ENCODE assay signal across 28 mouse cellular contexts in genomic region chr3:51127875-51128274, GRCm38 (mm10).
"Had no signal": no experiment of that assay in that cellular context is flagged by ENCODE, and none has a peak within 500 bp of the region (broad histone marks: within the 10 kb centered on the region; RNA-seq: fewer than 3 reads in every experiment).

No protein-coding gene starts in this region.

- H3K27ac ChIP-seq: gastrocnemius, adult 2 months; heart, adult 2 months; hindbrain, embryonic 10.5 days; hindbrain, embryonic 13.5 days; hindbrain, embryonic 15.5 days; hindbrain, postnatal 0 days; kidney, embryonic 15.5 days; kidney, postnatal 0 days; limb, embryonic 10.5 days; limb, embryonic 12.5 days; liver, embryonic 13.5 days; liver, embryonic 15.5 days had no signal

- H3K9me3 ChIP-seq: heart, embryonic 12.5 days; hindbrain, embryonic 10.5 days; hindbrain, embryonic 13.5 days; hindbrain, embryonic 15.5 days; kidney, embryonic 15.5 days; limb, embryonic 10.5 days; limb, embryonic 12.5 days; liver, embryonic 13.5 days; liver, embryonic 15.5 days had no signal

- H3K27me3 ChIP-seq: heart, embryonic 12.5 days; hindbrain, embryonic 13.5 days; hindbrain, embryonic 15.5 days; kidney, embryonic 15.5 days; limb, embryonic 12.5 days; liver, embryonic 13.5 days; liver, embryonic 15.5 days had no signal

- DNase-seq: gastrocnemius, adult 2 months; gastrocnemius, postnatal 10 days; gastrocnemius, postnatal 25 days; heart, adult 11 months; heart, adult 2 months; heart, postnatal 10 days; heart, postnatal 4 days; kidney, adult 11 months; kidney, adult 2 months; kidney, adult 9 months; kidney, postnatal 14 days; kidney, postnatal 36 days; layer of hippocampus, adult 9-11 months; layer of hippocampus, postnatal 36 days; liver; liver, embryonic 13.5 days; liver, postnatal 0 days had no signal

- H3K36me3 ChIP-seq: heart, embryonic 12.5 days; hindbrain, embryonic 10.5 days; hindbrain, embryonic 13.5 days; hindbrain, embryonic 15.5 days; kidney, embryonic 15.5 days; limb, embryonic 10.5 days; limb, embryonic 12.5 days; liver, embryonic 13.5 days; liver, embryonic 15.5 days had no signal

- ATAC-seq: hindbrain, postnatal 0 days; liver, postnatal 0 days had no signal

- H3K9ac ChIP-seq: heart, embryonic 12.5 days; hindbrain, embryonic 13.5 days; hindbrain, embryonic 15.5 days; kidney, embryonic 15.5 days; limb, embryonic 12.5 days; liver, embryonic 13.5 days; liver, embryonic 15.5 days; liver, postnatal 0 days had no signal

- H3K4me3 ChIP-seq: gastrocnemius, adult 2 months; heart, adult 2 months; heart, embryonic 12.5 days; hindbrain, embryonic 10.5 days; hindbrain, embryonic 13.5 days; hindbrain, embryonic 15.5 days; kidney, embryonic 15.5 days; limb, embryonic 10.5 days; limb, embryonic 12.5 days; liver, embryonic 13.5 days; liver, embryonic 15.5 days had no signal

- H3K4me2 ChIP-seq: heart, embryonic 12.5 days; hindbrain, embryonic 13.5 days; hindbrain, embryonic 15.5 days; kidney, embryonic 15.5 days; limb, embryonic 12.5 days; liver, embryonic 11.5 days; liver, embryonic 13.5 days; liver, embryonic 15.5 days had no signal

- H3K4me1 ChIP-seq: heart, embryonic 12.5 days; hindbrain, embryonic 10.5 days; hindbrain, embryonic 13.5 days; hindbrain, embryonic 15.5 days; kidney, embryonic 15.5 days; liver, embryonic 15.5 days had no signal
